Mouse (Mus musculus): ENCODE results near the gene Cd300ld3. TPM values are rescaled to one million over a fixed set of nuclear protein-coding genes. Genes with fewer than 3 reads are reported as not detected.

The Cd300ld3 gene
- polyA plus RNA-seq, 1 experiment from 2014 or later, result not detected

GRCm38 (mm10) chr11:115077436-115077835, 29.2 kb upstream of the Cd300ld3 start:
- Histone ChIP-seq H3K4me3 (no peak overlapping the region), H3K36me3 (no peaks in the 10 kb centered on the region), H3K27me3 (no peaks in the 10 kb centered on the region), H3K9me3 (no peaks in the 10 kb centered on the region), H3K9ac (no peak overlapping the region), H3K27ac (no peak overlapping the region), H3K4me2 (replicated peaks) (no peak overlapping the region), H3K4me1 (no peaks in the 10 kb centered on the region)
- WGBS, result 79% methylated on average over 1 of the region's 1 CpGs
- ATAC-seq (ENCODE audit: insufficient number of reproducible peaks, insufficient read depth, low FRiP score, low TSS enrichment), result no peak

DNA sequence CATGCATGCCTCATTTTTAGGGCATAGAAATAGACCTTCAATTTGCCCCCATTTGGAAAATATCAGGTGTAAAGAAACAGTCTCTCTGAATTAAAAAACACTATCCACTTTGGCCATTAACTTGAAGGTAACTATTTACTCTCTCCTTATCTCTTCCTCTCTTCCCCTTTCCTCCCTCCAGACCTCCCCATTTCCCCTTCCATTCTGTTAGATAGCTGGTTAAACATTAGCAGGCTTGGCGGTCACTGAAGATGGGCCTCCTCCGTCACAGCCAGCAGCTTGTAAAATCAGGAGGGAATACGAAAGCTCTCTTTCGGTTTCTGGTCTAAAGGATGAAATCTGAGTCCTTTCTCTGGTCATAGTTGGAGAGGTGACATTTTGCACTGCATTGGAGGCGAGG, 27.6 kb upstream of the Cd300ld3 start:
- Histone ChIP-seq H3K4me2 (replicated peaks) (no peak overlapping the region), H3K9me3 (no peaks in the 10 kb centered on the region), H3K9ac (no peak overlapping the region), H3K27ac (no peak overlapping the region), H3K27me3 (0 out of 2 replicates have a peak, but pooled peaks cover 2% of the 10 kb centered on the region), H3K4me1 (peaks cover 11% of the 10 kb centered on the region; the same call in 1 of the 2 replicates), H3K36me3 (no peaks in the 10 kb centered on the region), H3K4me3 (no peak overlapping the region)
- no peak for ATAC-seq (ENCODE audit: insufficient number of reproducible peaks, insufficient read depth, low FRiP score, low TSS enrichment)
- 70% methylated on average over 5 of the region's 5 CpGs for WGBS

DNA sequence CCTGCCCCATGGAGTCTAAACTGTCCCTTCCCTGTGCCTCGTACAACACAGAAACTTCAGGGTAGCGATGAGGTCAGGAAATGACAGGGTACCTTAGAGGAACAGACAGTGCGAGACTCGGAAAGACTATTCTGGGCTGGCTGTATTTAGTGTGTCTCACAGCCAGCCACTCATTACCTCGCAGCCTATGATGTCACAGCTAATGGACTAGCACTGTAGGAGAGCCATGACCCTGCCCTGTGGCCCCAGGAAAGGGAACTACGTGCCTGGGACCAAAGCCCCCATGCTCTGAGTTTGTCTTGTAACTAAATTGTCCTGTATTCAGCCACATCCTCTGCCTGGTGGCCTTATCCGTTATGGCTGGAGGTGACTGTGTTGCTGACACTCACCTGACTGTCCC, 27.2 kb upstream of the Cd300ld3 start:
- Histone ChIP-seq H3K27ac (no peak overlapping the region), H3K4me1 (peaks cover 11% of the 10 kb centered on the region; the same call in 1 of the 2 replicates), H3K27me3 (0 out of 2 replicates have a peak, but pooled peaks cover 2% of the 10 kb centered on the region), H3K9ac (no peak overlapping the region), H3K36me3 (no peaks in the 10 kb centered on the region), H3K9me3 (no peaks in the 10 kb centered on the region), H3K4me2 (replicated peaks) (no peak overlapping the region), H3K4me3 (no peak overlapping the region)
- ATAC-seq (ENCODE audit: insufficient number of reproducible peaks, insufficient read depth, low FRiP score, low TSS enrichment), result no peak
- 77% methylated on average over 7 of the region's 7 CpGs for WGBS

DNA sequence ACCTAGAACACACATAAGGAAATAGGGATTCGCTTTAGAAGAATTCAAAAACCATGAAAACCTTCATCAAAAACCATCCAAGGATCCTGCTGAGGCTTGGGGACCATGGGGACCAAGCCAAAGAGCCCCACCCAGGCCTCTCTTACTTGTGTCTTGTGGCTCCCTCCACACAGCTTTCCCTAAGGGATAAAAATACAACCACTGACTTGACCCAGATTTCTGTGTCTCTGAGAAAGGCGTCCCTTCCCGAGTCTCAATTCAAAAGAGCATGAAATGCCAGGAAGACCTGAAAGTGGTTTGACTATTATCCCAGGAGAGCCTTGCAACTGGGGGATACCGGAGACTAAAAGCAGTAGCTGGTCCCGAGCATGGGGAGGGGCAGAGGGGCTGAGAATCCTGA, 24.8 kb upstream of the Cd300ld3 start:
- no peak for ATAC-seq (ENCODE audit: insufficient number of reproducible peaks, insufficient read depth, low FRiP score, low TSS enrichment)
- Histone ChIP-seq H3K4me2 (replicated peaks) (no peak overlapping the region), H3K4me3 (no peak overlapping the region), H3K27ac (no peak overlapping the region), H3K27me3 (0 out of 2 replicates have a peak, but pooled peaks cover 2% of the 10 kb centered on the region), H3K36me3 (no peaks in the 10 kb centered on the region), H3K9me3 (no peaks in the 10 kb centered on the region), H3K9ac (no peak overlapping the region), H3K4me1 (peaks cover 11% of the 10 kb centered on the region; the same call in 1 of the 2 replicates)
- 55% methylated on average over 5 of the region's 5 CpGs for WGBS

DNA sequence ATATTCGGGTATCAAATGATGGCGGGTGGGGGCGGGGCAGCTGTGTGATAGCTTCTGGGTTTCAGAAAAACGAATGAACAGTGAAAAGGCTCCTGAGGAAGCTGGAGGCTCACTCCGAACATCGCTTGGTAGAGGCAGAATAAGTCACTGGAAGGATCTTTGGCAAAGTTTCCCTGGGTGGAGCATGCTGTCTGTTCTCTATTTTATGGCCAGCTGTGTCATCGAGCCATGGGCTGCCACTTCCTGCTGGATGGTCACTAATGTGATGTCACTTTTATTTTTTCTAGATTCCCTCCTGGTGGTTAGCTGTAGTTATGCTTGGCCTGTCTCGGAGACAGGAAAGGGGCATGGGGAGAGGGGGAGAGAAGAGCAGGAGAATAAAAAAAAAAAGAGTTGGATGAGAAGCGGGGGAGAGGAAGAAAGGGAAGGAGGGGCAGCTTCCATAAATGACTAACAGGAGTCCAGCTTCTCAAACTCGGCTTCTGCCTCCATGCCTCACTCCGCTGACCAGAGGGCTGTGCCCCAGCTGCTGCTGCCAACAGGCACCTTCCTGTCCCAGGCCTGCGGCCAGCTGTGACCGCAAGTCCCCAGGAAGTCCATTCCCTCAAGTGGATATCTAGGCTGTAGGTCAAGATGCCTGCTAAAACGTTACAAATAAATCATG, 23.6 kb upstream of the Cd300ld3 start:
- 17% methylated on average over 13 of the region's 14 CpGs for WGBS
- Histone ChIP-seq H3K4me1 (peaks cover 11% of the 10 kb centered on the region; the same call in 1 of the 2 replicates), H3K4me3 (no peak overlapping the region), H3K9ac (peak overlapping the region; percentile 25; the same call in 1 of the 2 replicates), H3K27ac (no peak overlapping the region), H3K9me3 (no peaks in the 10 kb centered on the region), H3K36me3 (no peaks in the 10 kb centered on the region), H3K4me2 (replicated peaks) (peak overlapping the region; percentile 26), H3K27me3 (0 out of 2 replicates have a peak, but pooled peaks cover 2% of the 10 kb centered on the region)
- no peak for ATAC-seq (ENCODE audit: insufficient number of reproducible peaks, insufficient read depth, low FRiP score, low TSS enrichment)

- Histone ChIP-seq H3K36me3 (no peaks in the 10 kb centered on the region), H3K4me1 (peaks cover 11% of the 10 kb centered on the region; the same call in 1 of the 2 replicates), H3K4me2 (replicated peaks) (peak overlapping the region; percentile 26), H3K9ac (no peak overlapping the region), H3K27ac (no peak overlapping the region), H3K9me3 (no peaks in the 10 kb centered on the region), H3K4me3 (no peak overlapping the region), H3K27me3 (0 out of 2 replicates have a peak, but pooled peaks cover 5% of the 10 kb centered on the region)
- ATAC-seq (ENCODE audit: insufficient number of reproducible peaks, insufficient read depth, low FRiP score, low TSS enrichment), result no peak
- WGBS, result 9% methylated on average over 9 of the region's 9 CpGs
Observed at GRCm38 (mm10) chr11:115071015-115071551, 22.9 kb upstream of the Cd300ld3 start.

- Histone ChIP-seq H3K27ac (no peak overlapping the region), H3K4me2 (replicated peaks) (no peak overlapping the region), H3K9me3 (no peaks in the 10 kb centered on the region), H3K4me1 (peaks cover 10% of the 10 kb centered on the region; the same call in 1 of the 2 replicates), H3K27me3 (0 out of 2 replicates have a peak, but pooled peaks cover 6% of the 10 kb centered on the region), H3K4me3 (no peak overlapping the region), H3K36me3 (no peaks in the 10 kb centered on the region), H3K9ac (no peak overlapping the region)
- ATAC-seq (ENCODE audit: insufficient number of reproducible peaks, insufficient read depth, low FRiP score, low TSS enrichment), result no peak
- WGBS, result 62% methylated on average over 6 of the region's 6 CpGs
Observed at GRCm38 (mm10) chr11:115066768-115067167, 18.6 kb upstream of the Cd300ld3 start.

DNA sequence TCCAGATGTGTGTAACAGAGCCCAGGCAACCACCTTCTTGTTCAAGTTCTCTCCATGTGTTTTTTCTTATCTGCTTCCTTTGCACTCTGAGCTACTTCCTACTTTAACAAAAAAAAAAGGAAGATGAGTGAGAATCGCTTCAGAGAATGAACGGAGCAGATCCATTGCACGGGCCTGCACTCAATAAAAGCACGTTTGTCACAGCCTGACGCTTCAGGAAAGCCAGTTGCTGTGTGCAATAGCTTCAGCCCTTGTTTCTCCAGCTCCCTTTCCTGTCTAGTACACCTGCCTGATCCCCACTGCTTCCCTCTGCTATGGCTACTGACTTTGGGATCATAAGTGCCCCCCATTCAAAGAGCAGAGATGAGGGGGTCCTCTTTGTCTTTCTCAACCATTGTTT, 13.9 kb upstream of the Cd300ld3 start, which contains the start of gene Cd300e:
TSS of gene Cd300e (minus strand) at position 101 of the 400 bp plus-strand sequence.
- 0 out of 2 replicates have a peak, but pooled peaks cover 2% of the 10 kb centered on the region for H3K4me1 ChIP-seq
- no peak within 1 kb of the TSS for H3K4me3 ChIP-seq
- WGBS, result 45% methylated on average over 5 of the region's 5 CpGs
- H3K27me3 ChIP-seq, result 0 out of 2 replicates have a peak, but pooled peaks cover 4% of the 10 kb centered on the region
- H3K27ac ChIP-seq, result no peak within 1 kb of the TSS
- ATAC-seq (ENCODE audit: insufficient number of reproducible peaks, insufficient read depth, low FRiP score, low TSS enrichment), result no peak
- no peaks in the 10 kb centered on the region for H3K36me3 ChIP-seq
- H3K9ac ChIP-seq, result no peak within 1 kb of the TSS
- no peaks in the 10 kb centered on the region for H3K9me3 ChIP-seq
- no peak within 1 kb of the TSS for H3K4me2 ChIP-seq (replicated peaks)

DNA sequence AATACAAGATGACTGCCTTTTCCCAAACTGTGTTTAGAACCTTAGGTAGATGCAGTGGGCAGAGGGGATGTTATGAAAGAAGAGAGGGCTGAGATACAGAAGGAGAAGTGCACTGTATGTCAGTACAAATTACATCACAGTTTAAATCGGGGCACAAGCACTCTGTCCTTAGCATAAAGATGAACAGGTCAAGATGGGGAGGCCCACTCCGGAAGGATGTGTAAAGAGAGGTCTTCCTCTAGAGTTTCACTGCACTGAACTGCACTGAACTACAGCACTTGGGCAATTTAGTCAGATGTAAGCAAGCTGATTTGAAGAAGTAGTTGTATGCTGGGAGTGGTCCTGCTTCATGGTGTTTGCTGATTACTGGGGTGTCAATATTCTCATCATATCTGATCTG, 11.6 kb upstream of the Cd300ld3 start:
- Histone ChIP-seq H3K9ac (no peak overlapping the region), H3K4me2 (replicated peaks) (no peak overlapping the region), H3K4me3 (no peak overlapping the region), H3K27me3 (no peaks in the 10 kb centered on the region), H3K36me3 (no peaks in the 10 kb centered on the region), H3K27ac (no peak overlapping the region), H3K4me1 (0 out of 2 replicates have a peak, but pooled peaks cover 2% of the 10 kb centered on the region), H3K9me3 (no peaks in the 10 kb centered on the region)
- WGBS, result 80% methylated on average over 2 of the region's 2 CpGs
- no peak for ATAC-seq (ENCODE audit: insufficient number of reproducible peaks, insufficient read depth, low FRiP score, low TSS enrichment)

DNA sequence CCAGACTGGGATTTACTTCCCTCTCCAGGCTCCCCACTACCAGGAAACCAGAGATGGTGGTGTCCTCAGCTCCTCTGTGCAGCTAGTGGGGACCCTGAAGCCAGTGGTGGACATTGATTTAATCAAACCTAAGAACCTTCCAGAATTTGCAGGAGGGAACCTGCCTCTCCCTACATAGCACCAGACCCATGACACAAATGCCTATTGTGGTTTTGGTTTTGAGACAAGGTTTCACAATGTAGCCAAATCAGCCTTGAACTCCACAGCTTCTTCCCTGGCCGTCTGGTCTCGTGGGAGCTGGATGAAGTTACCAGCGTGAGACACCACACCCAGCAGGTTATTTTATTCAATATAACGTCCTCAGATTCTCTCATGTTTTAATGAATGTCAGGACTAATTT, 10.5 kb upstream of the Cd300ld3 start:
- no peak overlapping the region for H3K4me3 ChIP-seq
- H3K9ac ChIP-seq, result no peak overlapping the region
- ATAC-seq (ENCODE audit: insufficient number of reproducible peaks, insufficient read depth, low FRiP score, low TSS enrichment), result no peak
- 65% methylated on average over 4 of the region's 4 CpGs for WGBS
- no peaks in the 10 kb centered on the region for H3K9me3 ChIP-seq
- H3K4me2 ChIP-seq (replicated peaks), result no peak overlapping the region
- H3K27me3 ChIP-seq, result no peaks in the 10 kb centered on the region
- H3K4me1 ChIP-seq, result 0 out of 2 replicates have a peak, but pooled peaks cover 2% of the 10 kb centered on the region
- no peak overlapping the region for H3K27ac ChIP-seq
- no peaks in the 10 kb centered on the region for H3K36me3 ChIP-seq

DNA sequence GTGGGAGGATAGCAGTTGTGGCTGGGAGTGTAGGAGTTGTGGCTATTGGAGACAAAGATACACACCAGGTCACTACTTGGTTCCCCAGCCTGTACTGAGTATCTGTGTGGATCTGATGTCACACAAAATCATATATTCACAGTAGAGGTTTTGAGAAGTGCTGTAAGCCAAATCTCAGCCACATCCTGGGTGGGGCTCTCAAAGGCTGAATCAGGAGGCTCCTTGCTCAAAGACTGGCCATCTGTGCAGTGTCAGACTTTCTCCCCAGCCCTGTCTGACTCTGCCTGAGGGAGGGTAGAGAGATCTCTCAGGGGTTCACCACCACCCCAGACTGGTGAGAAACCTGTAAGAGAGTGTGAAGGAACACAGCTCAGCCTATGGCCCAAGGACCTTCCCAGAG, 6.3 kb upstream of the Cd300ld3 start:
- H3K9me3 ChIP-seq, result no peaks in the 10 kb centered on the region
- ATAC-seq (ENCODE audit: insufficient number of reproducible peaks, insufficient read depth, low FRiP score, low TSS enrichment), result no peak
- H3K36me3 ChIP-seq, result no peaks in the 10 kb centered on the region
- no peak overlapping the region for H3K4me2 ChIP-seq (replicated peaks)
- no peaks in the 10 kb centered on the region for H3K4me1 ChIP-seq
- no peak overlapping the region for H3K4me3 ChIP-seq
- H3K9ac ChIP-seq, result no peak overlapping the region
- no peaks in the 10 kb centered on the region for H3K27me3 ChIP-seq
- H3K27ac ChIP-seq, result no peak overlapping the region

- 90% methylated on average over 1 of the region's 1 CpGs for WGBS
- H3K4me3 ChIP-seq, result no peak overlapping the region
- no peak for ATAC-seq (ENCODE audit: insufficient number of reproducible peaks, insufficient read depth, low FRiP score, low TSS enrichment)
- H3K27ac ChIP-seq, result no peak overlapping the region
- H3K9me3 ChIP-seq, result no peaks in the 10 kb centered on the region
- no peaks in the 10 kb centered on the region for H3K36me3 ChIP-seq
- no peak overlapping the region for H3K4me2 ChIP-seq (replicated peaks)
- no peaks in the 10 kb centered on the region for H3K27me3 ChIP-seq
- no peaks in the 10 kb centered on the region for H3K4me1 ChIP-seq
- H3K9ac ChIP-seq, result no peak overlapping the region
Observed at GRCm38 (mm10) chr11:115052991-115053390, 4.8 kb upstream of the Cd300ld3 start.

Measured in embryonic facial prominence, embryonic 12.5 days (tissue).